Mouse (Mus musculus) midbrain, embryonic 14.5 days (tissue): ENCODE results near the gene Slc22a14. TPM values are rescaled to one million over a fixed set of nuclear protein-coding genes. Genes with fewer than 3 reads are reported as not detected.

ENCODE experiments used
- ATAC-seq: fragments of 200-750 bp; cut with Nextera tagmentation; 2 replicates; pipeline ENCODE4 v1.8.0; 2017; ENCODE audit warnings: moderate number of reproducible peaks, moderate library complexity; ENCODE audit not compliant: low FRiP score, low TSS enrichment
- DNase-seq: peaks from one replicate; pipeline ENCODE4 v3.0.0-alpha.2; 2015
- H3K27ac ChIP-seq: fragments of 300-500 bp; sonication (generic); replicated peaks from 2 replicates; pipeline ENCODE4 v1.5.1; 2014; ENCODE audit warnings: mild to moderate bottlenecking, low read depth, low read length, moderate library complexity
- H3K27me3 ChIP-seq: fragments of 300-500 bp; sonication (generic); 2 replicates; pipeline ENCODE4 v1.6.1; 2014; ENCODE audit warnings: low read length, control low read depth, mixed read lengths; ENCODE audit not compliant: control insufficient read depth, insufficient read depth
- H3K36me3 ChIP-seq: fragments of 300-500 bp; sonication (generic); 2 replicates; pipeline ENCODE4 v1.6.1; 2014; ENCODE audit warnings: low read length, control low read depth; ENCODE audit not compliant: control insufficient read depth, insufficient read depth
- H3K4me1 ChIP-seq: fragments of 300-500 bp; sonication (generic); 2 replicates; pipeline ENCODE4 v1.6.1; 2014; ENCODE audit warnings: mild to moderate bottlenecking, antibody characterized with exemption, low read length, control low read depth; ENCODE audit not compliant: control insufficient read depth, insufficient read depth
- H3K4me2 ChIP-seq: fragments of 300-500 bp; sonication (generic); 2 replicates; pipeline ENCODE4 v1.6.1; 2014; ENCODE audit warnings: mild to moderate bottlenecking, low read length, moderate library complexity
- H3K4me3 ChIP-seq: fragments of 300-500 bp; sonication (generic); replicated peaks from 2 replicates; pipeline ENCODE4 v1.5.1; 2014; ENCODE audit warnings: low read depth, low read length
- H3K9ac ChIP-seq: fragments of 300-500 bp; sonication (generic); replicated peaks from 2 replicates; pipeline ENCODE4 v1.6.1; 2014; ENCODE audit warnings: mild to moderate bottlenecking, low read length, moderate library complexity
- H3K9me3 ChIP-seq: fragments of 300-500 bp; sonication (generic); 2 replicates; pipeline ENCODE4 v1.6.1; 2016; ENCODE audit warnings: low read length, control low read depth, mixed read lengths; ENCODE audit not compliant: control insufficient read depth
- WGBS: fragments of 180-500 bp; shearing (Covaris S2); extraction: QIAGEN DNeasy Blood & Tissue Kit; methylation state at CpG from one replicate; pipeline ENCODE4 v1.1.7; 2014; 5-methylcytosine and 5-hydroxymethylcytosine counted together
- polyA plus RNA-seq: library from polyadenylated mRNA; unstranded; fragments of >200 nt; fragmentation: Nextera tagmentation; extraction: Ambion mirVana; gene quantifications from 2 replicates; pipeline ENCODE4 v1.2.1, GENCODE M21; 2014

Gene Slc22a14
- polyA plus RNA-seq, 1 experiment from 2014 or later: not detected

DNA sequence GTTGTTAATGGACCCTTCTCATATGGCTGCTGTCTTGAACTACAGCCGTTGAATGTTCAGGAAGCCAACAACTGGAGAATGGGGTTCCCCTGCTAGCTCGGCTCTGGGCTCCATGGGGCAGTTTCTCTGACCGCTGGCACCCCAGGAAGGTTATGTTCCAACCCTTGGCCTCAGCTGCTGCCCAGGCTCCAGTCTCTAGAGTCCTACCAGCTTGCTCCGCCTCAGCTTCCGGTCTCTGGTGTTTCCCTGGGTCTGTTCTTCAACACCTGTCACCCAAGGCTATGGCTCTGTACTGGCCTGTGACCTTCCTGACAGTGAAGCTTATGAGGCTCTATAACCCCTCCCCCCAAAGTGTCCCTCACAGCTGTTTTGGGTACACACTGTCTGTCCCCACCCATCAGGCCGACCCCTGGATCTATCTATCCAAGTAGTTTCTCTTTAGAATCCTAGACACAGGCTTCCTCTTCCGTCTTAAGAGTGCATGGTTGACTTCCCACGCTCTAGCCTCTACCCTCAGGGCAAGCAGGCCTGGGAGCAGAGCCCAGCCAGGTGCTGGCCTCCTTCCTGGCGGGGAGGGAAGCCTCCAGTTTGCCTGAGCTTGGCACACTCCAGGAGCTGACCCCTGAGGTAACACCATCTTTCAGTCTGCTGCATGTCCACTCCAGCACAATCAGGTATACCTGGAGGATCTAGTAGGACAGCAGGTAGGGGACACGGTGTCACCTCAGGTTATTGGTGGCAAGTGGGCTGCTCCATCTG lies 14.2 kb downstream of the Slc22a14 start:
- Histone ChIP-seq H3K4me1 (no peaks in the 10 kb centered on the region), H3K27me3 (no peaks in the 10 kb centered on the region), H3K36me3 (peaks cover 43% of the 10 kb centered on the region), H3K4me2 (no peak overlapping the region), H3K4me3 (no peak overlapping the region), H3K9me3 (no peaks in the 10 kb centered on the region), H3K27ac (no peak overlapping the region), H3K9ac (no peak overlapping the region)
- 89% methylated on average over 10 of the region's 10 CpGs for WGBS
- DNase-seq (no peak), ATAC-seq (no peak)

DNA sequence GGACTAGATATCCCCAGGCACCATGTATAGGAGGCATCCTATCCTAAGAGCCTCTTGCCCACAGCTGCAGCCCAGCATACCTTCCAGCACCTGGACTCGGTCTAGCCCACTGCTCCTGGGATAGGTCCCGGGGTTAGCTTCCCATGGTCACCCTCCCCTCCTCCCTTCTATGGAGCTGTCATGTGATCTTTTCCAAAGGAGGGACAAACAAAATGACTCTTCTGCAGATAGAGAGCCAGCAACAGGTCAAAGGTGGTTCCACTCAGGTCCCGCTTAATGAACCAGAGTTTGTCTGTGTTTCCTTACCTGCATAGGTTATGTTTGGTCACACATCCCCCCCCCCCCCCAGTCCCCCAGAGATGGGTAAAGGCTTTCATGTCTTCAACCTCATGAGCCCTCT lies 14.8 kb downstream of the Slc22a14 start:
- DNase-seq: no peak
- H3K4me3 ChIP-seq: no peak overlapping the region
- 87% methylated on average over 3 of the region's 3 CpGs for WGBS
- no peaks in the 10 kb centered on the region for H3K27me3 ChIP-seq
- no peaks in the 10 kb centered on the region for H3K4me1 ChIP-seq
- H3K9ac ChIP-seq: no peak overlapping the region
- peaks cover 49% of the 10 kb centered on the region for H3K36me3 ChIP-seq
- no peak for ATAC-seq
- no peak overlapping the region for H3K4me2 ChIP-seq
- no peaks in the 10 kb centered on the region for H3K9me3 ChIP-seq
- no peak overlapping the region for H3K27ac ChIP-seq

DNA sequence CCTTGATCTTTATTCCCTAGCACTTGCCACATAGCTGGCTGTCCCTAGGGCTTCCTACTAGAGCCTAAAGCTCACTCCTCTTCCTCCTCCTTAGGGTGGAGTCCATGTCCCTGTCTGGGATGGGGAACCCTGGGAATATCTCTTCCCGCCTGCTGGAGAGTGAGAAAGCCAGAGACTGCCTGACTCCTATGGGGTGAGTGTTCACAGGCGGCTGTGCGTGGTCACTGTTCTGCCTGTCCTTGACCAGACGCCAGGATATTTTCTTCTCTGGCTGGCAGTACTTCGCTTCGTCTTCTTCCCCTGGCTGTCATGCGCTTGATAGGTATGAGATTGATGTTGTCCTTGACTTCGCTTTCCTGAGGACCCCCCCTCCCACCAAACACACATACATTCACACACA lies 19.0 kb downstream of the Slc22a14 start:
- H3K27me3 ChIP-seq: no peaks in the 10 kb centered on the region
- no peak overlapping the region for H3K4me3 ChIP-seq
- DNase-seq: no peak
- H3K36me3 ChIP-seq: peaks cover 68% of the 10 kb centered on the region
- no peak for ATAC-seq
- peaks cover 11% of the 10 kb centered on the region for H3K4me1 ChIP-seq
- H3K27ac ChIP-seq: no peak overlapping the region
- no peak overlapping the region for H3K9ac ChIP-seq
- H3K9me3 ChIP-seq: no peaks in the 10 kb centered on the region
- no peak overlapping the region for H3K4me2 ChIP-seq
- WGBS: 92% methylated on average over 8 of the region's 8 CpGs

DNA sequence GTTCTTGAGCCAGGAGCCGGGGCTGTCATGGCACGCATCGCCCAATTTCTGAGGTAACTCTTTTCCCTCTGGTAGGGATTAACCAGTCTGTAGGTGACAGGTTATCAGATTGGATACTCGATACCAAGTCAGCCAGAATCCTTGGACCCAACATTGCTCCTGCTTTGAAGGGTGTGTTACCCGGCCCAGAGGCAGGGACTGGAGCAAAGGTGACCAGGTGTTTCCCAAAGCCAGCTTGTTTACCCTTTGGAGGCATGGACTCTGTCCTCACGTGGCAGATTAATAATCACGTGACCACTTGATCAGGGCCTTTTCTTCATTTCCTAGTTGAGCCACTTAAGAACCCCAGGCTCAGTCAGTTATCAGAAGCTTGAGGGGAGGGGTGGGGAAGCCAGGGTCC lies 22.6 kb downstream of the Slc22a14 start:
- WGBS: 88% methylated on average over 7 of the region's 7 CpGs
- H3K4me2 ChIP-seq: peak overlapping the region; percentile 79
- ATAC-seq: no peak

DNA sequence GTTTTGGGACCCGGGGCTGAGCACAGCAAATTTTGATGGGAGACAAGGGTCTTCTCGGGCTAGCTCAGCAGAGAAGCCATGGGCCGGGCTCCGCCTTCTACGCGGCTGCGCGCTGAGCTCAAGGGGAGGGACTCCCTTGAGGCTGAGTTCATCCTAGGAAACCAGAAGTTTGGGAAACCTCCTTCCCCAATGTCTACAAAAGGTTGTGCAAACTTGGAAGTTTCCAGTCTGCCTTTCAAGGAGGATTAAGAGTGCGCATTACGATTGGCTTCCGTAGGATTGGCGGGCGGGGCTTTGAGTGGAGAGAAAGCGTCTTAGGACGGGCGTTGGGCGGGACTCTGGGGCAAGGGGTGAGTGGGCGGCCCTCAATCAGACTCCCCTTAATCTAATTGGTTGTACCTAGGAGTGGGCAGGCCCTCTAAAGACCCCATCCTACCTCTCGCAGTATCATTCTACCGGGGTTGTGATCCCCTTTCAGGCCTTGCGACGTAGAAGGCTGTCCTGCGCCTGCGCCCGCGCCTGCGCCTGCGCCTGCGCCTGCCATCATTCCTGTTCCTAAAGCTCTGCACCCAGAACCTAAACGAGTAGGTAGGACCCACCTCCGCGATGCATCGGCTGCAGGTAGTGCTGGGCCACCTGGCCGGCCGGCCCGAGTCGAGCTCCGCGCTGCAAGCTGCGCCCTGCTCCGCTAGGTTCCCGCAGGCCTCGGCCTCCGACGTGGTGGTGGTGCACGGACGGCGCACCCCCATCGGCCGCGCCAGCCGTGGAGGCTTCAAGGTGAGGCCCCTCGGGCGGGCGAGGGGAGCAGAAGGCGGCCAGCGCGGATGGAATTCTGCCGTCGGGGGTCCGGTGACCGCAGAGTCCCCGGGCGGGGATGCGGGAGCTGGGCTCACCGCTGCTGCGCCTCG lies 24.2 kb downstream of the Slc22a14 start, which contains the start of gene Myd88:
Gene Myd88 (minus strand): TSS at position 503 of the 908 bp plus-strand sequence.
- DNase-seq: peak; percentile 94
- Histone ChIP-seq H3K36me3 (peaks cover 29% of the 10 kb centered on the region), H3K4me1 (peaks cover 24% of the 10 kb centered on the region), H3K4me2 (peak within 1 kb of the TSS; percentile 79), H3K9me3 (no peaks in the 10 kb centered on the region), H3K4me3 (peak within 1 kb of the TSS; percentile 68), H3K27ac (peak within 1 kb of the TSS; percentile 82), H3K9ac (peak within 1 kb of the TSS; percentile 76), H3K27me3 (peaks cover 5% of the 10 kb centered on the region)
- under 1% methylated on average over 68 of the region's 68 CpGs for WGBS
- peak; percentile 96 for ATAC-seq

More for the DNA sequence above, 22.6 kb downstream of the Slc22a14 start:
- no peaks in the 10 kb centered on the region for H3K9me3 ChIP-seq
- H3K27ac ChIP-seq: no peak overlapping the region
- H3K36me3 ChIP-seq: peaks cover 42% of the 10 kb centered on the region
- H3K4me1 ChIP-seq: peaks cover 24% of the 10 kb centered on the region
- H3K4me3 ChIP-seq: no peak overlapping the region
- peaks cover 5% of the 10 kb centered on the region for H3K27me3 ChIP-seq
- H3K9ac ChIP-seq: no peak overlapping the region
- DNase-seq: no peak

DNA sequence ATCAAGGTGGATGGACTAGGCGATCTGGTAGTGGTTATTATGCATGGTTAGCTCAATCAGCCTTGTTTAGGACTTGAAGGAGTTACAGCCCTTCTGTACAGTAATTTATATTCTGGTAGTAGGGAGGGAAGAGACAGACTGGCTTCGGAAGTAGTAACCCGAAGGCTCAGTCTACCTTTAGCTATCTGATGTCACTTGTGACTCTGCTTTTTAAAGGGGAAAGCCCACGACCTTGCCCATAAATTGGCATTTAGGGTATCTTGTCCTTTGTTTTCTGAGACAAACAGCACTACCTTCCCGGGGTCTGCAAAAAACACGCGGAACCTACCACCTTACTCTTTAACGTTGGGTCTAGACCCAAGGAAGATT lies 25.2 kb downstream of the Slc22a14 start:
- 6% methylated on average over 8 of the region's 8 CpGs for WGBS
- H3K4me3 ChIP-seq: peak overlapping the region; percentile 68
- H3K27me3 ChIP-seq: peaks cover 5% of the 10 kb centered on the region
- H3K27ac ChIP-seq: peak overlapping the region; percentile 82; the same call in 1 of the 2 replicates
- no peak for ATAC-seq
- no peak for DNase-seq
- no peak overlapping the region; the same call in 1 of the 2 replicates for H3K9ac ChIP-seq
- H3K4me2 ChIP-seq: peak overlapping the region; percentile 79
- peaks cover 24% of the 10 kb centered on the region for H3K4me1 ChIP-seq
- no peaks in the 10 kb centered on the region for H3K9me3 ChIP-seq
- H3K36me3 ChIP-seq: peaks cover 19% of the 10 kb centered on the region

DNA sequence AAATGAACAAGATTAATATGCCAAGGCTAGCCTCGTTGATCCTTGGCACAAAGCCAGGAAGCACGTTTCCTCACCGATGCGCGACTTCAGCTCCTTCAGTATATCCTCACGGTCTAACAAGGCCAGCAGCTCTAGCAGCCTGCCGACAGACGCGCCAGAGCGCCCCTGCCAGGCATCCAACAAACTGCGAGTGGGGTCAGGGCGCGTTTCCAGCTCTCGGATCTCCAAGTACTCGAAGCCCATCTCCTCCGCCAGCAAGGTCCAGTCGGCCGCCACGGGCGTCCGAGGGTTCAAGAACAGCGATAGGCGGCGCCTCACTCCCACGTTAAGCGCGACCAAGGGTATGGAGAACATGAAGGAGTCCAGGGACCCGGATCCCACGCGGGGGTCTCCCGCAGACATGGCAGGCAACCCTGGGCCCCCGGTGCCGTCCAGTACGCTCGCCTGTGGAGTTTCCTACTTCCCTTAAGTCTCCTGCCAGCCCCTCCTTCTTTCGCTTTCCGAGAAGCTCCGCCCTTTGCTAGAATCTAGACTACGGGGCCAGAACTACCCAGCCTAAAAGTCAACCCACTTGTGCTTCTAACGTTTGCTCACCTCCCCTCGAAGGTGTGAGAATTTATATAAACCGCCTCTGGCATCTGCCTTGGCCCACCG lies 25.7 kb downstream of the Slc22a14 start, which contains the start of gene Acaa1a:
Gene Acaa1a (plus strand): TSS at position 119 of the 654 bp plus-strand sequence.
- peak within 1 kb of the TSS; percentile 82; the same call in 1 of the 2 replicates for H3K27ac ChIP-seq
- H3K27me3 ChIP-seq: peaks cover 5% of the 10 kb centered on the region
- H3K9ac ChIP-seq: peak within 1 kb of the TSS; percentile 36; the same call in 1 of the 2 replicates
- DNase-seq: peak; percentile 66
- H3K4me1 ChIP-seq: peaks cover 24% of the 10 kb centered on the region
- peak within 1 kb of the TSS; percentile 68 for H3K4me3 ChIP-seq
- no peaks in the 10 kb centered on the region for H3K9me3 ChIP-seq
- peak within 1 kb of the TSS; percentile 79 for H3K4me2 ChIP-seq
- 1% methylated on average over 43 of the region's 43 CpGs for WGBS
- no peak for ATAC-seq
- peaks cover 14% of the 10 kb centered on the region for H3K36me3 ChIP-seq

DNA sequence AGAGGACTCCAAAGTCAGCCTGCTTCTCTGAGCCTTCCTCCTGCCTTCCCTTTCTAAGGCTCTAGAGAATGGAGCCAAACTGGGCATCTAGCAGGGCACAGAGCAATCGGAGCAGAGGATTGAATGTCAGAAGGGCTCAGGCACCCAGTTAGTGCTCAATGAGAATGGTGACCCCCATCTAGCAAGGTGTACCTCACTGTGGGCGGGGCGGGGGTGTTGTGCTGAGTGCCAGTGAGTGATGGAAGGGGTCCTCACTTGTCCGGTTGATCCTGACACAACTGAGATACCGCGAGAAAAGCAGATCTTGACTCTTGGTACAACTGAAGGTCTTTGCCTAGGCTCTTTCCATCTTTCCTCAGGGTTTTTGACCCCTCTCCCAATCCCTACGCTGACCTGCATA lies 26.2 kb downstream of the Slc22a14 start:
- WGBS: 58% methylated on average over 7 of the region's 7 CpGs
- Histone ChIP-seq H3K4me1 (peaks cover 24% of the 10 kb centered on the region), H3K4me2 (peak overlapping the region; percentile 79), H3K9me3 (no peaks in the 10 kb centered on the region), H3K9ac (no peak overlapping the region), H3K27me3 (peaks cover 5% of the 10 kb centered on the region), H3K4me3 (no peak overlapping the region; the same call in 1 of the 2 replicates), H3K36me3 (peaks cover 8% of the 10 kb centered on the region), H3K27ac (no peak overlapping the region)
- DNase-seq (no peak), ATAC-seq (no peak)
